Mouse (Mus musculus) mature B cell (primary cell): ENCODE results near the gene Dusp23.

Experiments
- in situ Hi-C: fragments of 300-500 bp; cut with MboI; formaldehyde crosslinking; loops from 2 replicates; pipeline ENCODE4 v1.14.3; 2019

Gene Dusp23

GRCm38 (mm10) chr1:172624081-172624480 lies 8.7 kb downstream of the Dusp23 start:
- in situ Hi-C loops: no loop called here

DNA sequence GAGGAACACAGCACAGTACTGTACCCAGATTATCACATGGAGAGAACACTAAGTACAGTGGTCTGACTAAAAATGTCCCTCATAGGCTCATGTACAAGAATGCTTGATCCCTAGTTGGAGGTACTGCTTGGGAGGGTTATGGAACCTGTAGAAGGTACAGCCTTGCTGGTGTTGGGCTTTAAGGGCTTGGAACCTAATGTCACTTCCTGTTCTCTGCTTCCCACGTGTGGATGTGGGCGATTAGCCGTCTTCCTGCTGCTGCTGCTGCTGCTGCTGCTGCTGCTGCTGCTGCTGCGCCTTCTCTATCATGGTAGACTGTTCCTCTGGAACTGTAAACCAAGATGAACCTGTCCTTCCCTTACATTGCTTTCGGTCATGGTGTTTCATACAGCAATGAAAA lies 9.2 kb downstream of the Dusp23 start:
- in situ Hi-C loops: no loop called here

DNA sequence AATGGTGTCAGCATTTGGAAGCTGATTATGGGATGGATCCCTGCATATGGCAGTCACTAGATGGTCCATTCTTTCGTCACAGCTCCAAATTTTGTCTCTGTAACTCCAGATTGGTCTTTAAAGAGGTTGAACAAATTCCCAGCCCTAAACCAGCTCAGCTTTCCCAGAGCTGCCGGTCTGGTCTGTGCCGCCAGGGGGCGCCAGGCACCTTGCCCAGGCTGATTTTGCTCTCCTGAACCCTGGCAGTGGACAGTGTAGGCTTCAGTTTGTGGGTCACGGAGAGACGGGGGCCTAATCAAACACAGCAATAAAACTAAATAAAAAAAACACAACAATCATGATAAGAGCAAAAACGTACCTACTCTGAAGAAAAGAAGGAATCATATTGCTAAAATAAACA lies 13.5 kb downstream of the Dusp23 start:
- in situ Hi-C loops: no loop called here

- in situ Hi-C loops: no loop called here
Observed at GRCm38 (mm10) chr1:172618141-172618540, 14.6 kb downstream of the Dusp23 start.

- in situ Hi-C loops: no loop called here
Observed at GRCm38 (mm10) chr1:172617365-172618076, 15.2 kb downstream of the Dusp23 start.

DNA sequence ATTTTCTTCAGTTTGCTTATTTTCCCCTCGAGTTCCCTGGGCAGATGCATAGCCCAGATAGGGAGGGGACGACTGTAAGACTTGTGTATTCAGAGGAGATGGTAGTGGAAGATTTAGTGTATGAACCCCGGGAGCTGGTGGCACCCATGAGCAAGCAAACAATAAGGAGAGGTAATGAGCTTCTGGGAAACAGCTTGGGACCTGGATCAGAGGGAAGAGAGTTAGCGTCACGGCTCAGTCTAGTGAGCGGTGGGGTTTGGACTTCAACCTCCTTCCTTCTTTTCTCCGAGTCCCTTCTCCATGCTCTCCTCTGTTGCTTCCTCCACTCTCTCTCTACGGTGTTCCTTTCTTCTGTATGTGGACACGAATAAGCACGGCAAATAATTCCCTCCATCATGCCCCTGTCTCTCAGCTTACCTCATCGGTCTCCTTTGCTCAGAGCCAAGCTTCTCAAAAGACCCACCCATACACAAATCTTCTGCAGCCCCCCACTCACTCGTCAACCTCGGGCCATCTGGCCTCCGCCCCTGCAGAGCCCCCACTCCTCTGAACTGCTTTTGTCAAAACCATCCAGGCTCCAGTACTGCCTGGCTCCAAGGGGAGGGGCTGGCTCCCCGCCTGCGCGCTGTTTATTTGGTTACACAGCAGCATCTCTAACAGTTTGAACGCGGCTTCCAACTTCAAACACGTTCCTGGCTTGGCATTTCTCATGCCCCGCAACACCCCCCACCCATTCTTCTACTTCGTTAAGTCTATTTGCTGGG lies 16.0 kb downstream of the Dusp23 start:
- in situ Hi-C loops: no loop called here

DNA sequence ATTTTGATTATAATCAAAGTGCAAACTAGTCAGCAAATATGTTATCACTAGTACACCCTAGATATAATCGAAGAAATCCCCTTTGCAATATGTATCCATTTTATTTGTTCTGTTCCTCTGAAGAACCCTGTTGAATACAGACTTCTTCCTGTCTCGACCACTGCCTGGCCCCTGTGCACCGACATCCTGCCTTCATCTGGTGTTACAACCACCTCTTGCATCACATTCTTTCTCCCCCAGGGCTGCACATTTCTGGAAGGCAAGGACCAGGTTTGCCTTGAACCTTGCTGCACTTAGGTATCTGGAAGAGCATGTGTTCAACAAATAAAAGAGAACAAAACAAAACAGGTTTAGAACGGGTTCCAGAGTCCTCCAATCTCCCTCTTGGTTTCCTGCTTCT lies 17.4 kb downstream of the Dusp23 start:
- in situ Hi-C loops: no loop called here

- in situ Hi-C loops: no loop called here
Observed at GRCm38 (mm10) chr1:172614654-172615053, 18.1 kb downstream of the Dusp23 start.

DNA sequence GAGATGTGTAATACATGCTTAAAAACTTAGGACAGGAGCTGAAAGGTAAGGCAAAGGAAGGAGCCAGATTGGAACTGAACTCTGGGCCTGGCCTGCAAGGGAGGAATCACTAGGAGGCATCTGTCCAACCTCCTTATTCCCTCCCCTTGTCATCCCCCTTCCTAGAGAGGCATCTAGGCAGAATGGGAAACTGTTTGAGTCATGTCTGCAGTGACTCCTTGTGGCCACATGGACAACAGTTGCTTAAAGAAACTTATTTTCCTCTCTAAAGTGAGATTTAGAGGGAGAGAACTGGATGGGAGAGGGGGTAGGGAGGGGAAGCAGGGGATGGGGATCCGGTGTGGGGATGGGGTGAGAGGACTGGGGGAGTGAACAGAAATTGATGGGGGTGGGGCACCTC lies 20.0 kb downstream of the Dusp23 start:
- in situ Hi-C loops: no loop called here

DNA sequence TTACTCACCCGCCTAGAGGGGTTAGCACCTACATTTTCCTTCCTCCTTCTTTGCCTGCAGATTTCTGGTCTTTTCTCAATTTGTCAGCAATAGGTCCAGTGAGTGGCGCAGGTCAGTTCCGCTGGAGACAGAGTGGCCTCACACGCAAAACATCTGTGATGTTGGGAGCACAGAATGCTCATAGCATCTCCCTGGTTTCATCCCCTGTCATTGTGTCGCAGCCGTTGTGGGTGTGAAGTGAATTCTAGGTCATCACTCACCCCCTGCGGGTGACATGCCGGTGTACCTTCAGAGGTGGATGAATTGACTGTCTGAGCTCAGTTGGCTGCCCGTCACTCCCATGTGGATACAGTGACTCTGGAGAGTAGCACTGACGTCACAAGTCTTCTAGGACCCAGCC lies 21.5 kb downstream of the Dusp23 start:
- in situ Hi-C loops: no loop called here

GRCm38 (mm10) chr1:172602326-172602725 lies 30.4 kb downstream of the Dusp23 start, which contains the start of gene Fcrl6:
Fcrl6 (minus strand) TSS chr1:172602551.
- in situ Hi-C loops: no loop called here

- in situ Hi-C loops: no loop called here
Observed at GRCm38 (mm10) chr1:172594495-172594894, 38.3 kb downstream of the Dusp23 start.

DNA sequence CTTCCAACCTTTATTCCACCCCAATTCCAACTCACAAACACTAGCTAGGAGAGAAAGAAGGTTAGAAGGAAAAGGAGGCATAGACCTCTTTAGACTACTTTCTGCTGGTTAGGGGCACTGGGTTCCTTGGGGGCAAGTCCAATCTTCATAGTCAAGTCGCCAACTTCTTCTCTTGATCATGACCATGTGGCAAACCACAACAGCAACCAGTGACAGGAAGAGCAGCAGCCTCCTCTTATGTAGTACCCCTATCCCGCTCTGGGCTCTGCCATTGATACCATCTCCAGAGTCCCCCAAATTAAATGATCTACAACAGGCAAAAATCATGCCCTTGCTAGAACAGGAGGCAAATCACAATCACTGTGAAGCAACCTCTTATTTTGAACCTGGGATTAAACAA lies 38.8 kb downstream of the Dusp23 start:
- in situ Hi-C loops: no loop called here

DNA sequence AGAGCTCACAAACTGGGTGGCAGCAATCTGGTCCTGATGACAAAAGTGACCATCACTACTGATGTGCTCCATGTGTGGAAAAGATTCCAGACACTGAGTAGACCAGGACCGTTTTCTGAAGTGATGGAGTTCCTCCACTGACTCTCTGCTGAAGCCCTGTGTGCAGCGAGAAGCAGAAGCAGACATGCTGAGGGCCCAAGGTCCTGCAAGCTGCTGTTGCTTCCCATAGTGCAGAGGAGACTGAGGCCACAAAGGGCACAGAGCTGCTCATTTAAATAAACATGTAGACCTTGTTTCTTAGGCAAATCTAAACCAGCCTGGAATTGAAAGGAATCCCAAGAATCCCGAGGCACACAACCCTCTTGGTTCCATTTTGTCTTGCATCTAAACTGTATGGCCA lies 39.4 kb downstream of the Dusp23 start:
- in situ Hi-C loops: no loop called here

- in situ Hi-C loops: no loop called here
Observed at GRCm38 (mm10) chr1:172590385-172590784, 42.4 kb downstream of the Dusp23 start, which contains the start of gene Slamf8. Slamf8 (minus strand) TSS chr1:172590568.

- in situ Hi-C loops: no loop called here
Observed at GRCm38 (mm10) chr1:172585612-172586567, 46.9 kb downstream of the Dusp23 start.

- in situ Hi-C loops: no loop called here
Observed at GRCm38 (mm10) chr1:172585026-172585425, 47.7 kb downstream of the Dusp23 start.

- in situ Hi-C loops: no loop called here
Observed at GRCm38 (mm10) chr1:172584271-172584670, 48.5 kb downstream of the Dusp23 start.

DNA sequence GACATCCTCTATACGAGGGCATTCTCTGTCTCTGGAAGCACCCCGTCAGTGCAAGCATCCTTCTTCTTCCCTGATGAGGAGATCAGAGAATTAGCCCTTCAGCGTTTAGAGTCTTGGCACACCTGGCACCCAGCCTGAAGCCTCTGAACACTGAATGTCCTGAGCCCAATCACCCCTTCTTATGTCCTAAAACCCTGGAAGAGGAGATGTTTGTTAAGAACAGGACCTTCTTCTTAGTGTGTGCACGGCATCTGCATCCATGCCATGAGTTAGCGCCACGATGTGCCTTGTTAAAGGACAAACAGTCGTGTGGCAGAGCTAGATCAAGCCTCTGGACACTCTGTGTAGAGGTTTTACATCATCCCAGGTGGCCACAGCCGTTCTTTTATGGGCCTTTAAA lies 50.3 kb downstream of the Dusp23 start:
- in situ Hi-C loops: no loop called here
